Mouse (Mus musculus): ENCODE measurements around the gene Supt7l.

DNA sequence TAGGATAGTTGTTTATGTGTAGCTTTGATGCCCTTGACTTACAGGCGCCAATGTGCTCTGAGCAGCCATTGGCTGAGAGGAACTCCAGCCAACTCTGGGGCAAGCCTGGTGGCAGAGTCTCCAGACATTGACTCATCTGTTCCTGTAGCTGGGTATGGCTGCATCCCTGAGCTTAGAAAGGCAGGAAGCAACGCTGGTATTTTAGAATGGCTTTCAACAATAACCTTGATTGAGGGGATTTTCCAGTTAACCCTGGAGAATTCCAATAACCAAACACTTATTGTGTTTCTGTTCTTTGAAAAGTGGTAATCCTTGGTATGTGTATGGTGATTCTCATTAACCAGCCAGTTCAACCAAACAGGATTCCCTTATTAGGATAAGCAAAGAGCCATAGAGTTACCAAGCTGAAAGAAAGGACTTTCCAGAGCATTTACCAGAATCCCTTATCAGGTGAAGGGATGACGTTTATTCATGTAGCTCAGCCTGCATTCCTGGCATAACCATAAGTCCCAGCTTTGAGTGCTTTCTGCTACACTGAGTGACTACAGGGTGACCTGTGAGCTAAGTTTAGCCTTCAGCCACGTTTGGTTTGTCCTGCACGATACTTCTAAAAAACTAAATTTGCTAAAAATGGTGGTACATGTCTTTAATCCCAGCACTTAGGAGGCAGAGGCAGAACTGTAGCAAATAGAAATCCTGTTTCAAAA is 40.5 kb upstream of the Supt7l start:
- TF ChIP-seq CTCF (conservative IDR thresholded peaks at IDR 0.05; ENCODE audit: low read length) (no peak), POU5F1 (IDR thresholded peaks at IDR 0.05; ENCODE audit: borderline replicate concordance, low read length) (no peak)
